Mouse (Mus musculus) adipose tissue, adult 10 weeks (tissue): ENCODE data around the gene Fbxo21. TPM values are rescaled to one million over a fixed set of nuclear protein-coding genes. Genes with fewer than 3 reads are reported as not detected.

ENCODE experiments used
- polyA plus RNA-seq: library from polyadenylated mRNA; stranded (reverse); fragments of 350-450 nt; fragmentation: Illumina TruSeq; extraction: RNeasy Lipid Tissue Mini Kit (QIAGEN cat#74804); gene quantifications from one replicate; pipeline ENCODE4 v1.2.3, GENCODE M21; 2014; ENCODE audit warnings: low read depth, low replicate concordance

Fbxo21 gene
- polyA plus RNA-seq = 36.2 TPM

DNA sequence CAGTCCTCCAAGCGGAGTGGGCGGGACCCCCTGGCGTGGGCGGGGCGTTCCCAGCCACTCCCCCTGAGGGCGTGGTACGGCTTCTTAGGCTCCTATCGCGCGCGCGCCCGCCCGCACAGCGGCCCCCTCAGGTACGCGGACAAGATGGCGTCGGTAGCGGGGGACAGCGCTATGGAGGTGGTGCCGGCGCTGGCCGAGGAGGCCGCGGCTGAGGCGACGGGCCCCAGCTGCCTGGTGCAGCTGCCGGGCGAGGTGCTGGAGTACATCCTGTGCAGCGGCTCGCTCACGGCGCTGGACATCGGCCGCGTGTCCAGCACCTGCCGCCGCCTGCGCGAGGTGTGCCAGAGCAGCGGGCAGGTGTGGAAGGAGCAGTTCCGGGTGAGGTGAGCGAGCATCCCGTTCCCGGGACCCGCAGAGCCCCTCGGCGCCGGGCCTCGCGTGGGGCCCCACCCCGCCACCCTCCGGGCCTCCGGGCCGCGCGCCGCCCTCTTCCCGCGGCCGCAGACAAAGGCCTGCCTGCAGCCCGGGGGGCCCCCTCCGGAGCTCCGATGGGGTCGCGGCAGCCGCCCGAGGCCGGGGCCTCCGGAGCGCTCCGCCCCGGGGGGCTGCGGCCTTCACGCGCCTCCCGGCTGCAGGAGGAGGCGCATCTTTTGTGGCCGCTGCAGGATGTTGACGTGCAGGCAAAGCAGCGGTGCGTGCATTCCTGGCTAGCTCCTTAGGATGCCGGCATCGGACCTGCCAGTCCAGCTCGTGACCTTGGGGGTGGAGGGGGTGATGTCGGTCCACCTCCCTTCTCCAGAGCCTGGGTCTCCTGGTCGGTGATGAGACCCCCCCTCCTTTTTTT lies at the start of gene Fbxo21:
Gene Fbxo21 (plus strand): TSS at position 74 of the 844 bp plus-strand sequence.

DNA sequence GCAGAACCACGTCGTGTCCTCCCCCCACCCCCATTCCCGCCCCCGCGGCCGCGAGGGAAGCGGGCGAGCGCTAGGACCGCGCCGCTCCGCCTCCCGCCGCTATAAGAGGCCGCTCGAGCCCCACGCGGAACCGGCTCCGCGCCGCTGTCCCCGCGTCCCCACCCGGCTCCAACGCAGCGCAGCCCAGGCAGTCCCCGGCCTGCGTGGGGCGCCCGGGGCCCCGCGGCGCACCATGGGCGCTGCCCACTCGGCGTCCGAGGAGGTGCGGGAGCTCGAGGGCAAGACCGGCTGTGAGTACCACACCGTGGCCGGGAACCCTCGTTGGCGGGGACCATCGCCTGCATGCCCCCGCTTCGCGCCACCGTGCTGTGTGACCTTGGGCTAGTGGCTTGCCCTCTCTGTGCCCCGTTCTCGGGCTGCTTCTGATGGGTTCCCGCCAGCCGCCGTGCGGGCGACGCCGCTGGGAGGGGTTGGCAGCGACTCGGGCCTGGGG lies 51.2 kb downstream of the Fbxo21 start, which contains the start of gene Tesc:
Gene Tesc (plus strand): TSS at position 46 of the 493 bp plus-strand sequence.

Other genes starting within 250 kb of the Fbxo21 start
- 0.51 TPM for gene Nos1, start 195.7 kb upstream of the Fbxo21 start, polyA plus RNA-seq
- gene Tesc, start 51.0 kb downstream of the Fbxo21 start, polyA plus RNA-seq = 3.1 TPM
- 39.3 TPM for gene Fbxw8, start 178.7 kb downstream of the Fbxo21 start, polyA plus RNA-seq
- gene Hrk, start 187.9 kb downstream of the Fbxo21 start, polyA plus RNA-seq = 0.38 TPM